Mouse (Mus musculus): ENCODE results near the gene Mmrn2.

Mmrn2 gene

DNA sequence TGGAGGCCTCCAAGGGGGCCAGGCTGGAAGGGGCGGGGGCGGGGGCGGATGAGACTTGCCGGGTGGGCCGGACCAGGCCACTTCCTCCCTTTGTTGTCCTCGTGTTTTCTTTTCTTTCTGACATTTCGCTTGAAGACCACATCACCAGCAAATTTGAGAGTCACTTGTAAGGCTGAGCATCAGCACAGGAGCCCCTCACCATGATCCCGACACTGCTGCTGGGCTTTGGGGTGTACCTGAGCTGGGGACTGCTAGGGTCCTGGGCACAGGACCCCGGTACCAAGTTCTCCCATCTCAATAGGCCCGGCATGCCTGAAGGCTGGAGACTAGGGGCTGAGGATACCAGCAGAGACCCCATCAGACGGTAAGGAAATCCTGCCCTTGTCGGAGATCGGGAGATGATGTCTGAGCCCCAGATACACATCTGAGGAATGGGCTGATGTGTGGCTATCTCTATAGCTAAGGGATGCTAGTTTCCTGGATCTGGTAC, at the start of gene Mmrn2:
Gene Mmrn2, plus strand, starts transcription at position 51 of the 490 bp plus-strand sequence.
- DNase-seq (ENCODE audit: low spot score) = no peak

- no peak for DNase-seq (ENCODE audit: low spot score)
These were observed 48.7 kb upstream of the Mmrn2 start for GRCm38 (mm10) chr14:34326606-34327005.

- no peak for DNase-seq (ENCODE audit: low spot score)
These were observed 47.6 kb upstream of the Mmrn2 start for GRCm38 (mm10) chr14:34327618-34328017.

DNA sequence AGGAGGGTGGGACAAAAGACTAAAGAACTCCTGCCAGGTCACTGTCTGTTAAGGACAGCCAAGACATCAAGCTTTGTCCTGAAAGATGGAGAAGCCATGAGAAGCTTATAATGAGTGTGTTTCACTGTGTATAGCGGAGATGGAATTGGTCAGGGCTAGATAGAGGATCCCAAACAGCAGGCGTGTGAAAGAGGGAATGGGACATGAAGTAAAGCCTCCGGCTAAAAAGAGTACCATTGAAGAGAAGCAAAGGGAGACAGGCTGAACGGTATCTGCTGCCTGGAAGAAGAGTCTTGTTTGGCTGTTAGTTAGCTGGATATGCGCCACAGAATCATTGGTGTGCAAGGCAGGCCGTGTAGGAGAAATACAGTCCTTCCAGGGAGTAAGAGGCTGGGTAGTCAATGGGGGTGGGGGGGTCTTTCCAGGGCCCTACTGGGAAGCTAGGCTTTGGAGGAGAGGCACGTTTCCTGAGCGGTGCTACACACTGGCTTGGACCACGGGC, 44.6 kb upstream of the Mmrn2 start:
- DNase-seq (ENCODE audit: low spot score) = no peak

GRCm38 (mm10) chr14:34331886-34332285, 43.4 kb upstream of the Mmrn2 start:
- no peak for DNase-seq (ENCODE audit: low spot score)

DNA sequence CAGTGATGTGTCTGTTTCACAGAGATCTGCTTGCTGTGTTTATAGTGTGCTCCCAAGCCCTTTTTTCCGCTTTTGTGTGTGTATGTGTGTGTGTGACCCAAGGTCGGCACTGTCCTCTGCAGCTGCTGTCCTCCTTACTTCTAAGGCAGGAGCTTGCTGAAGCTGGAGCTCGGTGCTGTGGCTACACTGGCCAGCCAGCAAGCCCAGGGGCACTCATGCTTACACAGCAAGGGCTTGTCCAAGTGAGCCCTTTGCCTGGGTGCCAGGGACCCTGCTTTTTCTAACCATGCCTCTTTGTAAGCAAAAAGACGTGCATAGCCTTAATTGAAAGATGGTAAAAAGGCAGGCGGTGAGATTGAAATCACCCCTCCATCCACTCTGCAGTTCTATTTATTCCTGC, 42.8 kb upstream of the Mmrn2 start:
- no peak for DNase-seq (ENCODE audit: low spot score)

DNA sequence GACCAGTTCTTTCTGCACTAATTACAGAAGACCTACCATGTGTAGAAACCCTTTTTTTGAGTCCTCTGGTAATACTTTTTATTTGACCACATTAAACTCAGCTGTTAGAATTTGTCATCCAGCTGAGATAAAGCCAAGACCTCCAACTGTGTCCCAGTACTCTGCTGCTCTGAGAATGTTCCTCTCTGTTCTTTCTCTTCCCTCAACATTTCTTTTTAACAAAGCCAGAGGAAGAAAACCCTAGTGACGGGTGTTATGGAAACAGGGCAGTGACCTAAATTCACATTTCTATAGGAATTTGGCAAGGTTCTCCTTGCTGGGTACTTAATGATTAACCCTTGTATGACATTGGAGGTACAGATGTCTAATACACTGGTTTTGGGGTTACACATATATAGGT, 35.8 kb upstream of the Mmrn2 start:
- DNase-seq (ENCODE audit: low spot score) = no peak

GRCm38 (mm10) chr14:34341993-34342392, 33.3 kb upstream of the Mmrn2 start:
- no peak for DNase-seq (ENCODE audit: low spot score)

- DNase-seq (ENCODE audit: low spot score) = no peak
These were observed 32.2 kb upstream of the Mmrn2 start for GRCm38 (mm10) chr14:34343078-34343477.

- no peak for DNase-seq (ENCODE audit: low spot score)
These were observed 30.9 kb upstream of the Mmrn2 start for GRCm38 (mm10) chr14:34344361-34344760.

GRCm38 (mm10) chr14:34345771-34346566, 29.3 kb upstream of the Mmrn2 start:
- no peak for DNase-seq (ENCODE audit: low spot score)

DNA sequence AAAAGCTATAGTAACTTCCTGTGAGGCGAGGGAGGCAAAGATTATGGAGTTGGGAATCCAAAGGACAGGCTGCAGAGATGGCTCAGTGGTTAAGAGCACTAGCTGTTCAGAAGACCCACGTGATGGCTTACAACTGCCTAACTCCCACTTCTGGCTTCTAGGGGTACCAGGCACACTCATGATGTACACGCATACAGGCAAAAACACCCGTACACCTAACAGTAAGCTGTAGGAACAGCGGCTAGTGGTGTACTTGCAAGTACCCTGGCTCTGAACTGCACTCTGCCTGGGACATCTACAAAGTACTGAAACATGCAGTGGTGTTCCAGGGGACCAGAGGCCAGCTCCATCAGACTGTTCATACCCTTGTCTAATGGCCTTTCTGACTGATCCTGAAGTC, 28.2 kb upstream of the Mmrn2 start:
- DNase-seq (ENCODE audit: low spot score) = no peak

DNA sequence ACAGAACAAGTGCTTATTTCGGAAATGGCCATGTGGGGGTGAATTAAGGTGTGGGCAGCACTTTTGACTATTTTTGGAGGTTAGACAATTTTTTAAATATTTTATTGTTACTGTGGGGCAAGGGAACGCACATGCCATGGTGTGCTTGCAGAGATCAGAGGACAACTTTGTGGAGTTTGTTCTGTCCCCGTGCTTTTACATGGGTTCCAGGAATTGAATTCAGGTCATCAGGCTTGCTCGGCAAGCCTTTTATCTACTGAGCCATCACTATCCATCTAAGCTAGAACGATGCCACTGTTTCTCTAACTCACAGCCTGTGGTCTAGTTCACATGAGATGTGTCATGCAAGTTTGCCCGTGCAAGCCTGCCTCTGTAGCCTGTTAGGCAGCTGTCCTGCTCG, 27.0 kb upstream of the Mmrn2 start:
- no peak for DNase-seq (ENCODE audit: low spot score)

GRCm38 (mm10) chr14:34349007-34349406, 26.3 kb upstream of the Mmrn2 start:
- no peak for DNase-seq (ENCODE audit: low spot score)

DNA sequence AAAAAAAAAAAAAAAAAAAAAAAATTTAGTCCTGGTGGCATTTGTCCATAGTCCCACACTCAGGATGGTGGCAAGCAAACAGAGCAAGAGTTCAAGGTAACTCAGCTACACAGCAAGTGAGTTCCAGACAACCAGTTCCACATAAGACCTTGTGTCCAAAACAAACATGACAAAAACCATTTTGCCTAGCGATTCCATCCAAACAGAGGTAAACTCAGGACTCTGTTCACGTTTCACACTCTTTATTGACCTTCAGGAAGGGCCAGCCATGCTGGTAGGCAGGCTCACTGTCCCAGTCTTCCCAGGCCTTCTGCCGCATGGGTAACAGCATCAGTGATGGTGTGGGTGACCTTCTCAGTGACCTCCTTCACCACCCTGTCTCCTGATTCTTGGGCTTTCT, 23.6 kb upstream of the Mmrn2 start:
- no peak for DNase-seq (ENCODE audit: low spot score)

GRCm38 (mm10) chr14:34352523-34352922, 22.7 kb upstream of the Mmrn2 start:
- no peak for DNase-seq (ENCODE audit: low spot score)

DNA sequence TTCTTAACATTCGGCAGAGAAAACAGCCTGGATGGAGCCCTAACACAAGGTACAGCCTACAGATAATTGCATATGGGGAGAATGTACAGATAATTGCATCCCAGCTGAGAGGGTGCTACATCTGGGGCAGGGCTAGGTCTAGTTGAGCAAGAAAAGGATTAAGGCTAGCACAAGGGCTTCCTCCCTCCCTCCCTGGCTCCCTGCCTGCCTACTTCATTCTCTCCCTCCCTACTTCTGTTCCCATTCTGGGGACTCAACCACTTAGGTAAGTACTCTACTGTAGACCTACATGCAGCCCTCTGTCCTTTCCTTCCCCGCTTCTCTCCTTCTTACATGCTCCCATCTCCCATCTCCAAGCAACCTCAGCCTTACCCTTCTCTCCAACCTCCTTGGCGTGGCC, 21.9 kb upstream of the Mmrn2 start:
- no peak for DNase-seq (ENCODE audit: low spot score)

DNA sequence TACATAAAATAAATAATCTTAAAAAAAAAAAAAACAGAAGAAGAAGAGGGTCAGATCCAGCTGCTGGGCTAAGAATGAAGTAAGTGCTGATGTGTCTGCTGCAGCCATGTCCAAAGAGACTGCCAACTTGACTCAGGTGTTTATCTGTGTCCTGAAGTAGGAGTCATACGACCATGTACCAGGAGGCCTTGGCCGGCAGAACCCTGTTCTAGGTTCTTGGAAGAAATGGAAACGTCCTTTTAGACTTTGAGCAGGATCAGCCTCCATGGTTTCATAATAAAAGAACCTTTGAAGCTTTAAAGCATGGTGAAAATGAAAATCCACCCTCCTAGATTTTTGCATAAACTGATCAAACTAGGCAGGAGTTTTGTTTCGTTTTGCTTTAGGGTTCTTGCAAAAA, 20.8 kb upstream of the Mmrn2 start:
- DNase-seq (ENCODE audit: low spot score) = no peak

- DNase-seq (ENCODE audit: low spot score) = no peak
These were observed 20.0 kb upstream of the Mmrn2 start, which contains the start of gene Fam25c for GRCm38 (mm10) chr14:34355301-34355700. TSS of gene Fam25c (minus strand) at chr14:34355433.

GRCm38 (mm10) chr14:34357671-34358455, 17.4 kb upstream of the Mmrn2 start:
- DNase-seq (ENCODE audit: low spot score) = no peak

GRCm38 (mm10) chr14:34359676-34360244, 15.5 kb upstream of the Mmrn2 start:
- DNase-seq (ENCODE audit: low spot score) = no peak

DNA sequence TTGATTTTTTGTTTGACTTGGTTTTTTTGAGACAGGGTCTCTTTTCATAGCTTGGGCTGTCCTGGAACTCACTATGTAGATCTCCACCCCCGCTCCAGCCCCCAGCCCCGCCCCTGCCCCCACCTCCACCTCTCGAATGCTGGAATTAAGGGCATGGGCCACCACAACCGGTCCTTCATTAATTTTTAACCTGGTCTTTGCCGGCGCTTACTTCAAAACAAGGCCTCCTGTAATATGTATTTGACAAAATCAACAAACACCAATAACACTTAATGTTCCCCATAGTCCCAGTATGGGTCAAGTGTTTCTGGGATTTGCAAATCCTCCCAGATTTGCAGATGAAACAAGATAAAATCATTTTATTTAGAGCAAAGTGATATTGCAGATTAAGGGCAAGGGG, 15.0 kb upstream of the Mmrn2 start:
- DNase-seq (ENCODE audit: low spot score) = no peak

DNA sequence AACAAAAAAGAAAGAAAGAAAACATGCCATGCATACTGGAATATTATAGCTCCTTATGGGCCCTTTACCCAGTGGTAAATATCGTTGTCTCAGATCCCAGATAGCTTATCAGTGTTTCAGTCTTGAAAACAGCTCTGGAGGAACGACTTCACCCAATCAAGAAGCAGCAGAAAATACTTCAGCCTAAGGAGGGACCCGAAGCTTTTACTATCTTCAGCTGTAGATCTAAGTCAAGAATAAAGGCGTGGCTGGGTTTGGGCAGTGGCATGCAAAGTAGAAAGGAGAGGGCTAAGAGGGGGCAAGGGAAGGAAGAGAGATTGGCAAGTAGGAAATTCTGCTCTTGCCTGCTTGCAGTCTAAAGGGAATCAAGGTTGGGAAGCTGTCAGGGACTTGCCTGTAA, 13.1 kb upstream of the Mmrn2 start:
- no peak for DNase-seq (ENCODE audit: low spot score)
